Mouse (Mus musculus): ENCODE measurements around the gene Cct7. TPM values are rescaled to one million over a fixed set of nuclear protein-coding genes. Genes with fewer than 3 reads are reported as not detected.

Gene Cct7
- polyA plus RNA-seq, 1 experiment from 2014 or later = 445 TPM

- 73% methylated on average over 5 of the region's 5 CpGs for WGBS (ENCODE audit: insufficient replicate concordance)
- no peaks in the 10 kb centered on the region for H3K4me1 ChIP-seq (ENCODE audit: control insufficient read depth, insufficient read depth, low read length)
- peaks cover 29% of the 10 kb centered on the region for H3K36me3 ChIP-seq (ENCODE audit: control insufficient read depth, insufficient read depth, low read length)
- ATAC-seq (replicated peaks; ENCODE audit: insufficient number of reproducible peaks, low FRiP score, low TSS enrichment) = no peak
- H3K4me2 ChIP-seq = no peak overlapping the region
- H3K9ac ChIP-seq (ENCODE audit: low read depth, low read length) = no peak overlapping the region
- H3K27ac ChIP-seq (ENCODE audit: low read depth, low read length) = no peak overlapping the region
- H3K9me3 ChIP-seq (replicated peaks; ENCODE audit: control insufficient read depth, low read length) = no peaks in the 10 kb centered on the region
- peaks cover 13% of the 10 kb centered on the region for H3K27me3 ChIP-seq (ENCODE audit: control insufficient read depth, insufficient read depth, low read length)
- H3K4me3 ChIP-seq (ENCODE audit: low read depth, low read length) = no peak overlapping the region
Measured at GRCm38 (mm10) chr6:85469660-85470430, 18.5 kb downstream of the Cct7 start.

GRCm38 (mm10) chr6:85471962-85472361 lies 20.6 kb downstream of the Cct7 start:
- H3K4me3 ChIP-seq (ENCODE audit: low read depth, low read length) = no peak overlapping the region
- peaks cover 11% of the 10 kb centered on the region; the same call in 1 of the 2 replicates for H3K36me3 ChIP-seq (ENCODE audit: control insufficient read depth, insufficient read depth, low read length)
- H3K9ac ChIP-seq (ENCODE audit: low read depth, low read length) = no peak overlapping the region
- ATAC-seq (replicated peaks; ENCODE audit: insufficient number of reproducible peaks, low FRiP score, low TSS enrichment) = no peak
- no peak overlapping the region for H3K27ac ChIP-seq (ENCODE audit: low read depth, low read length)
- H3K9me3 ChIP-seq (replicated peaks; ENCODE audit: control insufficient read depth, low read length) = no peaks in the 10 kb centered on the region
- H3K4me1 ChIP-seq (ENCODE audit: control insufficient read depth, insufficient read depth, low read length) = no peaks in the 10 kb centered on the region
- peaks cover 13% of the 10 kb centered on the region for H3K27me3 ChIP-seq (ENCODE audit: control insufficient read depth, insufficient read depth, low read length)
- WGBS (ENCODE audit: insufficient replicate concordance) = 58% methylated on average over 8 of the region's 8 CpGs
- no peak overlapping the region for H3K4me2 ChIP-seq

GRCm38 (mm10) chr6:85472542-85472941 lies 21.2 kb downstream of the Cct7 start:
- WGBS (ENCODE audit: insufficient replicate concordance) = 47% methylated on average over 5 of the region's 5 CpGs

GRCm38 (mm10) chr6:85475581-85475980 lies 24.3 kb downstream of the Cct7 start:
- WGBS (ENCODE audit: insufficient replicate concordance) = 65% methylated on average over 3 of the region's 3 CpGs
- Histone ChIP-seq H3K4me1 (ENCODE audit: control insufficient read depth, insufficient read depth, low read length) (no peaks in the 10 kb centered on the region), H3K4me2 (no peak overlapping the region), H3K9ac (ENCODE audit: low read depth, low read length) (no peak overlapping the region), H3K27ac (ENCODE audit: low read depth, low read length) (no peak overlapping the region), H3K4me3 (ENCODE audit: low read depth, low read length) (no peak overlapping the region), H3K9me3 (replicated peaks; ENCODE audit: control insufficient read depth, low read length) (no peaks in the 10 kb centered on the region), H3K27me3 (ENCODE audit: control insufficient read depth, insufficient read depth, low read length) (peaks cover 46% of the 10 kb centered on the region), H3K36me3 (ENCODE audit: control insufficient read depth, insufficient read depth, low read length) (no peaks in the 10 kb centered on the region)
- no peak for ATAC-seq (replicated peaks; ENCODE audit: insufficient number of reproducible peaks, low FRiP score, low TSS enrichment)

More at GRCm38 (mm10) chr6:85472542-85472941, 21.2 kb downstream of the Cct7 start:
- Histone ChIP-seq H3K4me3 (ENCODE audit: low read depth, low read length) (no peak overlapping the region), H3K4me2 (no peak overlapping the region), H3K27me3 (ENCODE audit: control insufficient read depth, insufficient read depth, low read length) (peaks cover 15% of the 10 kb centered on the region), H3K36me3 (ENCODE audit: control insufficient read depth, insufficient read depth, low read length) (peaks cover 6% of the 10 kb centered on the region; the same call in 1 of the 2 replicates), H3K4me1 (ENCODE audit: control insufficient read depth, insufficient read depth, low read length) (no peaks in the 10 kb centered on the region), H3K9me3 (replicated peaks; ENCODE audit: control insufficient read depth, low read length) (no peaks in the 10 kb centered on the region), H3K9ac (ENCODE audit: low read depth, low read length) (no peak overlapping the region), H3K27ac (ENCODE audit: low read depth, low read length) (no peak overlapping the region)
- ATAC-seq (replicated peaks; ENCODE audit: insufficient number of reproducible peaks, low FRiP score, low TSS enrichment) = no peak

GRCm38 (mm10) chr6:85477366-85477917 lies 26.1 kb downstream of the Cct7 start:
- no peaks in the 10 kb centered on the region for H3K4me1 ChIP-seq (ENCODE audit: control insufficient read depth, insufficient read depth, low read length)
- no peak overlapping the region for H3K4me3 ChIP-seq (ENCODE audit: low read depth, low read length)
- 29% methylated on average over 10 of the region's 10 CpGs for WGBS (ENCODE audit: insufficient replicate concordance)
- no peaks in the 10 kb centered on the region for H3K36me3 ChIP-seq (ENCODE audit: control insufficient read depth, insufficient read depth, low read length)
- peaks cover 62% of the 10 kb centered on the region for H3K27me3 ChIP-seq (ENCODE audit: control insufficient read depth, insufficient read depth, low read length)
- no peak overlapping the region for H3K4me2 ChIP-seq
- H3K9me3 ChIP-seq (replicated peaks; ENCODE audit: control insufficient read depth, low read length) = no peaks in the 10 kb centered on the region
- H3K27ac ChIP-seq (ENCODE audit: low read depth, low read length) = no peak overlapping the region
- no peak for ATAC-seq (replicated peaks; ENCODE audit: insufficient number of reproducible peaks, low FRiP score, low TSS enrichment)
- no peak overlapping the region for H3K9ac ChIP-seq (ENCODE audit: low read depth, low read length)

- Histone ChIP-seq H3K4me2 (no peak overlapping the region), H3K27me3 (ENCODE audit: control insufficient read depth, insufficient read depth, low read length) (peaks cover 60% of the 10 kb centered on the region), H3K4me1 (ENCODE audit: control insufficient read depth, insufficient read depth, low read length) (no peaks in the 10 kb centered on the region), H3K27ac (ENCODE audit: low read depth, low read length) (no peak overlapping the region), H3K36me3 (ENCODE audit: control insufficient read depth, insufficient read depth, low read length) (no peaks in the 10 kb centered on the region), H3K9me3 (replicated peaks; ENCODE audit: control insufficient read depth, low read length) (no peaks in the 10 kb centered on the region), H3K4me3 (ENCODE audit: low read depth, low read length) (no peak overlapping the region), H3K9ac (ENCODE audit: low read depth, low read length) (no peak overlapping the region)
- ATAC-seq (replicated peaks; ENCODE audit: insufficient number of reproducible peaks, low FRiP score, low TSS enrichment) = no peak
- 28% methylated on average over 14 of the region's 14 CpGs for WGBS (ENCODE audit: insufficient replicate concordance)
Measured at GRCm38 (mm10) chr6:85478416-85478815, 27.1 kb downstream of the Cct7 start.

- no peak overlapping the region for H3K27ac ChIP-seq (ENCODE audit: low read depth, low read length)
- H3K27me3 ChIP-seq (ENCODE audit: control insufficient read depth, insufficient read depth, low read length) = peaks cover 73% of the 10 kb centered on the region
- no peak for ATAC-seq (replicated peaks; ENCODE audit: insufficient number of reproducible peaks, low FRiP score, low TSS enrichment)
- no peak overlapping the region for H3K4me2 ChIP-seq
- H3K4me1 ChIP-seq (ENCODE audit: control insufficient read depth, insufficient read depth, low read length) = peaks cover 4% of the 10 kb centered on the region; the same call in 1 of the 2 replicates
- H3K9me3 ChIP-seq (replicated peaks; ENCODE audit: control insufficient read depth, low read length) = no peaks in the 10 kb centered on the region
- H3K36me3 ChIP-seq (ENCODE audit: control insufficient read depth, insufficient read depth, low read length) = no peaks in the 10 kb centered on the region
- 66% methylated on average over 5 of the region's 5 CpGs for WGBS (ENCODE audit: insufficient replicate concordance)
- H3K4me3 ChIP-seq (ENCODE audit: low read depth, low read length) = no peak overlapping the region
- no peak overlapping the region for H3K9ac ChIP-seq (ENCODE audit: low read depth, low read length)
Measured at GRCm38 (mm10) chr6:85479979-85480378, 28.7 kb downstream of the Cct7 start.

- no peak for ATAC-seq (replicated peaks; ENCODE audit: insufficient number of reproducible peaks, low FRiP score, low TSS enrichment)
- Histone ChIP-seq H3K4me3 (ENCODE audit: low read depth, low read length) (no peak overlapping the region), H3K27ac (ENCODE audit: low read depth, low read length) (no peak overlapping the region), H3K9me3 (replicated peaks; ENCODE audit: control insufficient read depth, low read length) (no peaks in the 10 kb centered on the region), H3K9ac (ENCODE audit: low read depth, low read length) (no peak overlapping the region), H3K27me3 (ENCODE audit: control insufficient read depth, insufficient read depth, low read length) (peaks cover 80% of the 10 kb centered on the region), H3K36me3 (ENCODE audit: control insufficient read depth, insufficient read depth, low read length) (no peaks in the 10 kb centered on the region), H3K4me2 (no peak overlapping the region), H3K4me1 (ENCODE audit: control insufficient read depth, insufficient read depth, low read length) (peaks cover 4% of the 10 kb centered on the region; the same call in 1 of the 2 replicates)
- WGBS (ENCODE audit: insufficient replicate concordance) = 60% methylated on average over 16 of the region's 16 CpGs
Measured at GRCm38 (mm10) chr6:85480685-85481084, 29.4 kb downstream of the Cct7 start.
